Mouse (Mus musculus): ENCODE results near the gene Csf2rb2.
"Not testable (repeated sequence)": the region's sequence is repeated elsewhere in the genome, so short reads cannot be mapped to it uniquely, and the experiment has no call there.

The Csf2rb2 gene

GRCm38 (mm10) chr15:78305341-78305933 is at the start of gene Csf2rb2:
Gene Csf2rb2, minus strand, starts transcription at chr15:78305721.
- DNase-seq: no peak

- peak; percentile 77 for DNase-seq
Measured at GRCm38 (mm10) chr15:78354958-78355357, 49.4 kb upstream of the Csf2rb2 start.

- DNase-seq: no peak
Measured at GRCm38 (mm10) chr15:78351586-78352165, 46.2 kb upstream of the Csf2rb2 start.

- DNase-seq: no peak
Measured at GRCm38 (mm10) chr15:78344567-78344966, 39.0 kb upstream of the Csf2rb2 start.

- DNase-seq: no peak
Measured at GRCm38 (mm10) chr15:78343683-78344082, 38.2 kb upstream of the Csf2rb2 start.

- not testable (repeated sequence) for DNase-seq
Measured at GRCm38 (mm10) chr15:78340919-78341318, 35.4 kb upstream of the Csf2rb2 start.

GRCm38 (mm10) chr15:78339627-78340423 is 34.3 kb upstream of the Csf2rb2 start:
- DNase-seq: peak; percentile 73

GRCm38 (mm10) chr15:78334380-78334779 is 28.9 kb upstream of the Csf2rb2 start:
- no peak for DNase-seq

GRCm38 (mm10) chr15:78332981-78333380 is 27.5 kb upstream of the Csf2rb2 start:
- peak; percentile 51 for DNase-seq

GRCm38 (mm10) chr15:78331523-78332340 is 26.2 kb upstream of the Csf2rb2 start:
- no peak for DNase-seq

GRCm38 (mm10) chr15:78330706-78331105 is 25.2 kb upstream of the Csf2rb2 start:
- no peak for DNase-seq

GRCm38 (mm10) chr15:78329972-78330371 is 24.5 kb upstream of the Csf2rb2 start:
- not testable (repeated sequence) for DNase-seq

- DNase-seq: no peak
Measured at GRCm38 (mm10) chr15:78328520-78329097, 23.1 kb upstream of the Csf2rb2 start.

GRCm38 (mm10) chr15:78327753-78328341 is 22.3 kb upstream of the Csf2rb2 start:
- not testable (repeated sequence) for DNase-seq

- no peak for DNase-seq
Measured at GRCm38 (mm10) chr15:78326747-78327146, 21.2 kb upstream of the Csf2rb2 start.

GRCm38 (mm10) chr15:78325671-78326339 is 20.3 kb upstream of the Csf2rb2 start, which contains the start of gene Csf2rb:
Gene Csf2rb, plus strand, starts transcription at chr15:78325752.
- DNase-seq: no peak

GRCm38 (mm10) chr15:78324294-78324693 is 18.8 kb upstream of the Csf2rb2 start:
- DNase-seq: no peak

- no peak for DNase-seq
Measured at GRCm38 (mm10) chr15:78323366-78323765, 17.8 kb upstream of the Csf2rb2 start.

- peak; percentile 82 for DNase-seq
Measured at GRCm38 (mm10) chr15:78320825-78321496, 15.4 kb upstream of the Csf2rb2 start.

- not testable (repeated sequence) for DNase-seq
Measured at GRCm38 (mm10) chr15:78318338-78319171, 13.0 kb upstream of the Csf2rb2 start.

All from thymus, postnatal 4 days (tissue).